Mouse (Mus musculus): ENCODE data around the gene Tceal3. TPM values are rescaled to one million over a fixed set of nuclear protein-coding genes. Genes with fewer than 3 reads are reported as not detected.
A peak's percentile ranks its signal among the peaks of the same experiment; 100 is the strongest.
"Not testable (repeated sequence)": the region's sequence is repeated elsewhere in the genome, so short reads cannot be mapped to it uniquely, and the experiment has no call there.

Tceal3 gene
- total and polyA plus RNA-seq, 2 experiments from 2014 or later: 34.6 to 109 TPM

GRCm38 (mm10) chrX:136606951-136607350 lies 16.3 kb downstream of the Tceal3 start:
- Histone ChIP-seq H3K9ac (replicated peaks; ENCODE audit: low read length, poor library complexity, severe bottlenecking) (no peak overlapping the region), H3K27me3 (ENCODE audit: insufficient read depth, low read length) (no peaks in the 10 kb centered on the region), H3K27ac (ENCODE audit: low read depth, low read length) (no peak overlapping the region), H3K36me3 (ENCODE audit: insufficient read depth, low read length) (no peaks in the 10 kb centered on the region), H3K4me2 (ENCODE audit: low read depth, low read length, poor library complexity, severe bottlenecking) (no peak overlapping the region), H3K4me1 (ENCODE audit: insufficient read depth, low read length) (no peaks in the 10 kb centered on the region), H3K4me3 (ENCODE audit: low read depth, low read length) (no peak overlapping the region), H3K9me3 (ENCODE audit: low read length) (no peaks in the 10 kb centered on the region)
- no peak for ATAC-seq (ENCODE audit: low FRiP score)
- TF ChIP-seq CTCF (IDR thresholded peaks at IDR 0.05): no peak
- WGBS: 75% methylated on average over 4 of the region's 4 CpGs
- DNase-seq (ENCODE audit: low spot score): no peak

- no peak for TF ChIP-seq CTCF (IDR thresholded peaks at IDR 0.05)
- Histone ChIP-seq H3K4me2 (ENCODE audit: low read depth, low read length, poor library complexity, severe bottlenecking) (no peak overlapping the region), H3K4me1 (ENCODE audit: insufficient read depth, low read length) (no peaks in the 10 kb centered on the region), H3K27ac (ENCODE audit: low read depth, low read length) (no peak overlapping the region), H3K27me3 (ENCODE audit: insufficient read depth, low read length) (no peaks in the 10 kb centered on the region), H3K9me3 (ENCODE audit: low read length) (no peaks in the 10 kb centered on the region), H3K9ac (replicated peaks; ENCODE audit: low read length, poor library complexity, severe bottlenecking) (no peak overlapping the region), H3K36me3 (ENCODE audit: insufficient read depth, low read length) (no peaks in the 10 kb centered on the region), H3K4me3 (ENCODE audit: low read depth, low read length) (no peak overlapping the region)
- 39% methylated on average over 3 of the region's 3 CpGs for WGBS
- ATAC-seq (ENCODE audit: low FRiP score): no peak
- DNase-seq (ENCODE audit: low spot score): peak; percentile 15
Observed at GRCm38 (mm10) chrX:136607395-136607794, 16.8 kb downstream of the Tceal3 start.

- no peaks in the 10 kb centered on the region for H3K36me3 ChIP-seq (ENCODE audit: insufficient read depth, low read length)
- TF ChIP-seq CTCF (IDR thresholded peaks at IDR 0.05): no peak
- H3K4me2 ChIP-seq (ENCODE audit: low read depth, low read length, poor library complexity, severe bottlenecking): no peak overlapping the region
- no peak overlapping the region for H3K27ac ChIP-seq (ENCODE audit: low read depth, low read length)
- H3K9ac ChIP-seq (replicated peaks; ENCODE audit: low read length, poor library complexity, severe bottlenecking): no peak overlapping the region
- no peak overlapping the region for H3K4me3 ChIP-seq (ENCODE audit: low read depth, low read length)
- DNase-seq (ENCODE audit: low spot score): no peak
- H3K9me3 ChIP-seq (ENCODE audit: low read length): no peaks in the 10 kb centered on the region
- no peaks in the 10 kb centered on the region for H3K27me3 ChIP-seq (ENCODE audit: insufficient read depth, low read length)
- no peaks in the 10 kb centered on the region for H3K4me1 ChIP-seq (ENCODE audit: insufficient read depth, low read length)
- WGBS: 51% methylated on average over 3 of the region's 3 CpGs
- ATAC-seq (ENCODE audit: low FRiP score): no peak
Observed at GRCm38 (mm10) chrX:136611346-136611745, 20.7 kb downstream of the Tceal3 start.

GRCm38 (mm10) chrX:136615889-136616288 lies 25.2 kb downstream of the Tceal3 start:
- 64% methylated on average over 3 of the region's 3 CpGs for WGBS
- ATAC-seq (ENCODE audit: low FRiP score); H3K27ac ChIP-seq (ENCODE audit: low read depth, low read length): not testable (repeated sequence)

GRCm38 (mm10) chrX:136624905-136625569 lies 34.4 kb downstream of the Tceal3 start:
- 45% methylated on average over 9 of the region's 9 CpGs for WGBS
- Histone ChIP-seq H3K4me3 (ENCODE audit: low read depth, low read length) (no peak overlapping the region), H3K27ac (ENCODE audit: low read depth, low read length) (no peak overlapping the region), H3K4me2 (ENCODE audit: low read depth, low read length, poor library complexity, severe bottlenecking) (no peak overlapping the region), H3K36me3 (ENCODE audit: insufficient read depth, low read length) (no peaks in the 10 kb centered on the region), H3K27me3 (ENCODE audit: insufficient read depth, low read length) (no peaks in the 10 kb centered on the region), H3K4me1 (ENCODE audit: insufficient read depth, low read length) (no peaks in the 10 kb centered on the region), H3K9me3 (ENCODE audit: low read length) (no peaks in the 10 kb centered on the region), H3K9ac (replicated peaks; ENCODE audit: low read length, poor library complexity, severe bottlenecking) (no peak overlapping the region)
- peak; percentile 79 for TF ChIP-seq CTCF (IDR thresholded peaks at IDR 0.05)
- DNase-seq (ENCODE audit: low spot score): peak; percentile 51
- ATAC-seq (ENCODE audit: low FRiP score): no peak

More at GRCm38 (mm10) chrX:136615889-136616288, 25.2 kb downstream of the Tceal3 start:
- not testable (repeated sequence) for H3K4me1 ChIP-seq (ENCODE audit: insufficient read depth, low read length); H3K9me3 ChIP-seq (ENCODE audit: low read length); DNase-seq (ENCODE audit: low spot score); H3K9ac ChIP-seq (replicated peaks; ENCODE audit: low read length, poor library complexity, severe bottlenecking); H3K4me2 ChIP-seq (ENCODE audit: low read depth, low read length, poor library complexity, severe bottlenecking); H3K27me3 ChIP-seq (ENCODE audit: insufficient read depth, low read length); H3K36me3 ChIP-seq (ENCODE audit: insufficient read depth, low read length); H3K4me3 ChIP-seq (ENCODE audit: low read depth, low read length)

GRCm38 (mm10) chrX:136625959-136626358 lies 35.3 kb downstream of the Tceal3 start:
- Histone ChIP-seq H3K4me2 (ENCODE audit: low read depth, low read length, poor library complexity, severe bottlenecking) (no peak overlapping the region), H3K27me3 (ENCODE audit: insufficient read depth, low read length) (no peaks in the 10 kb centered on the region), H3K9me3 (ENCODE audit: low read length) (no peaks in the 10 kb centered on the region), H3K36me3 (ENCODE audit: insufficient read depth, low read length) (no peaks in the 10 kb centered on the region), H3K9ac (replicated peaks; ENCODE audit: low read length, poor library complexity, severe bottlenecking) (no peak overlapping the region), H3K4me1 (ENCODE audit: insufficient read depth, low read length) (no peaks in the 10 kb centered on the region), H3K4me3 (ENCODE audit: low read depth, low read length) (no peak overlapping the region), H3K27ac (ENCODE audit: low read depth, low read length) (no peak overlapping the region)
- no peak for ATAC-seq (ENCODE audit: low FRiP score)
- TF ChIP-seq CTCF (IDR thresholded peaks at IDR 0.05): no peak
- no peak for DNase-seq (ENCODE audit: low spot score)
- WGBS: 73% methylated on average over 4 of the region's 4 CpGs
